Mouse (Mus musculus): Measurements from ENCODE around the gene Esyt3. TPM values are rescaled to one million over a fixed set of nuclear protein-coding genes. Genes with fewer than 3 reads are reported as not detected.

Gene Esyt3
- polyA plus RNA-seq, 1 experiment from 2014 or later = 0.35 TPM

- H3K36me3 ChIP-seq = no peaks in the 10 kb centered on the region
- WGBS = 57% methylated on average over 6 of the region's 6 CpGs
- no peaks in the 10 kb centered on the region for H3K9me3 ChIP-seq (replicated peaks)
- H3K27ac ChIP-seq = no peak overlapping the region
- no peak overlapping the region for H3K4me2 ChIP-seq
- H3K4me3 ChIP-seq (replicated peaks) = no peak overlapping the region
- peaks cover 36% of the 10 kb centered on the region for H3K27me3 ChIP-seq
- no peak for ATAC-seq (replicated peaks; ENCODE audit: low FRiP score)
- no peak overlapping the region for H3K9ac ChIP-seq
- peaks cover 17% of the 10 kb centered on the region for H3K4me1 ChIP-seq
Observed at GRCm38 (mm10) chr9:99353390-99353789, 5.0 kb downstream of the Esyt3 start.

- no peaks in the 10 kb centered on the region for H3K9me3 ChIP-seq (replicated peaks)
- H3K36me3 ChIP-seq = no peaks in the 10 kb centered on the region
- H3K4me2 ChIP-seq = no peak overlapping the region
- WGBS = 65% methylated on average over 4 of the region's 4 CpGs
- H3K4me1 ChIP-seq = peaks cover 13% of the 10 kb centered on the region
- no peak overlapping the region for H3K4me3 ChIP-seq (replicated peaks)
- no peak overlapping the region for H3K9ac ChIP-seq
- peaks cover 32% of the 10 kb centered on the region for H3K27me3 ChIP-seq
- no peak for ATAC-seq (replicated peaks; ENCODE audit: low FRiP score)
- H3K27ac ChIP-seq = no peak overlapping the region
Observed at GRCm38 (mm10) chr9:99352964-99353363, 5.4 kb downstream of the Esyt3 start.

GRCm38 (mm10) chr9:99345351-99345792 lies 13.0 kb downstream of the Esyt3 start:
- Histone ChIP-seq H3K36me3 (no peaks in the 10 kb centered on the region), H3K4me1 (no peaks in the 10 kb centered on the region), H3K27me3 (no peaks in the 10 kb centered on the region), H3K4me2 (no peak overlapping the region), H3K9me3 (replicated peaks) (no peaks in the 10 kb centered on the region), H3K27ac (no peak overlapping the region), H3K4me3 (replicated peaks) (no peak overlapping the region), H3K9ac (no peak overlapping the region)
- ATAC-seq (replicated peaks; ENCODE audit: low FRiP score) = no peak
- WGBS = 47% methylated on average over 4 of the region's 4 CpGs

GRCm38 (mm10) chr9:99341600-99341999 lies 16.8 kb downstream of the Esyt3 start:
- H3K4me3 ChIP-seq (replicated peaks) = no peak overlapping the region
- H3K9ac ChIP-seq = no peak overlapping the region
- WGBS = 76% methylated on average over 3 of the region's 3 CpGs
- no peak for ATAC-seq (replicated peaks; ENCODE audit: low FRiP score)
- H3K4me1 ChIP-seq = no peaks in the 10 kb centered on the region
- no peak overlapping the region for H3K27ac ChIP-seq
- H3K36me3 ChIP-seq = no peaks in the 10 kb centered on the region
- no peaks in the 10 kb centered on the region for H3K9me3 ChIP-seq (replicated peaks)
- no peak overlapping the region for H3K4me2 ChIP-seq
- H3K27me3 ChIP-seq = no peaks in the 10 kb centered on the region

GRCm38 (mm10) chr9:99340126-99340525 lies 18.2 kb downstream of the Esyt3 start:
- WGBS = 65% methylated on average over 12 of the region's 12 CpGs
- Histone ChIP-seq H3K4me2 (no peak overlapping the region), H3K4me1 (no peaks in the 10 kb centered on the region), H3K4me3 (replicated peaks) (no peak overlapping the region), H3K27me3 (no peaks in the 10 kb centered on the region), H3K9ac (no peak overlapping the region), H3K36me3 (no peaks in the 10 kb centered on the region), H3K27ac (no peak overlapping the region), H3K9me3 (replicated peaks) (no peaks in the 10 kb centered on the region)
- ATAC-seq (replicated peaks; ENCODE audit: low FRiP score) = no peak

- Histone ChIP-seq H3K9me3 (replicated peaks) (no peaks in the 10 kb centered on the region), H3K9ac (no peak overlapping the region), H3K27ac (no peak overlapping the region), H3K36me3 (no peaks in the 10 kb centered on the region), H3K4me3 (replicated peaks) (no peak overlapping the region), H3K4me2 (no peak overlapping the region), H3K4me1 (no peaks in the 10 kb centered on the region), H3K27me3 (no peaks in the 10 kb centered on the region)
- WGBS = 84% methylated on average over 1 of the region's 1 CpGs
- no peak for ATAC-seq (replicated peaks; ENCODE audit: low FRiP score)
Observed at GRCm38 (mm10) chr9:99339182-99339581, 19.2 kb downstream of the Esyt3 start.

GRCm38 (mm10) chr9:99338293-99338692 lies 20.1 kb downstream of the Esyt3 start:
- no peak overlapping the region for H3K4me2 ChIP-seq
- no peaks in the 10 kb centered on the region for H3K9me3 ChIP-seq (replicated peaks)
- no peaks in the 10 kb centered on the region for H3K36me3 ChIP-seq
- ATAC-seq (replicated peaks; ENCODE audit: low FRiP score) = 0 out of 2 replicates have a peak, but pooled peaks have one; percentile 20
- no peaks in the 10 kb centered on the region for H3K27me3 ChIP-seq
- no peak overlapping the region for H3K27ac ChIP-seq
- H3K9ac ChIP-seq = no peak overlapping the region
- WGBS = 91% methylated on average over 1 of the region's 1 CpGs
- H3K4me1 ChIP-seq = no peaks in the 10 kb centered on the region
- H3K4me3 ChIP-seq (replicated peaks) = no peak overlapping the region

- Histone ChIP-seq H3K4me1 (no peaks in the 10 kb centered on the region), H3K27me3 (no peaks in the 10 kb centered on the region), H3K9ac (no peak overlapping the region), H3K36me3 (no peaks in the 10 kb centered on the region), H3K9me3 (replicated peaks) (no peaks in the 10 kb centered on the region), H3K4me3 (replicated peaks) (no peak overlapping the region), H3K4me2 (no peak overlapping the region), H3K27ac (no peak overlapping the region)
- 88% methylated on average over 4 of the region's 4 CpGs for WGBS
- no peak for ATAC-seq (replicated peaks; ENCODE audit: low FRiP score)
Observed at GRCm38 (mm10) chr9:99336538-99336937, 21.8 kb downstream of the Esyt3 start.

- WGBS = 67% methylated on average over 4 of the region's 4 CpGs
- no peaks in the 10 kb centered on the region for H3K36me3 ChIP-seq
- no peak overlapping the region for H3K4me3 ChIP-seq (replicated peaks)
- no peak for ATAC-seq (replicated peaks; ENCODE audit: low FRiP score)
- H3K9me3 ChIP-seq (replicated peaks) = no peaks in the 10 kb centered on the region
- peaks cover 5% of the 10 kb centered on the region for H3K4me1 ChIP-seq
- H3K4me2 ChIP-seq = no peak overlapping the region
- no peaks in the 10 kb centered on the region for H3K27me3 ChIP-seq
- H3K9ac ChIP-seq = no peak overlapping the region
- H3K27ac ChIP-seq = no peak overlapping the region
Observed at GRCm38 (mm10) chr9:99326881-99327280, 31.5 kb downstream of the Esyt3 start.

GRCm38 (mm10) chr9:99325961-99326360 lies 32.4 kb downstream of the Esyt3 start:
- no peak overlapping the region for H3K4me3 ChIP-seq (replicated peaks)
- H3K4me2 ChIP-seq = no peak overlapping the region
- H3K9ac ChIP-seq = no peak overlapping the region
- no peak for ATAC-seq (replicated peaks; ENCODE audit: low FRiP score)
- no peak overlapping the region for H3K27ac ChIP-seq
- H3K4me1 ChIP-seq = peaks cover 5% of the 10 kb centered on the region
- H3K27me3 ChIP-seq = no peaks in the 10 kb centered on the region
- no peaks in the 10 kb centered on the region for H3K9me3 ChIP-seq (replicated peaks)
- H3K36me3 ChIP-seq = no peaks in the 10 kb centered on the region
- WGBS = 83% methylated on average over 4 of the region's 4 CpGs

GRCm38 (mm10) chr9:99325208-99325929 lies 33.0 kb downstream of the Esyt3 start:
- no peak overlapping the region for H3K4me3 ChIP-seq (replicated peaks)
- H3K36me3 ChIP-seq = no peaks in the 10 kb centered on the region
- H3K4me1 ChIP-seq = peaks cover 5% of the 10 kb centered on the region
- no peak overlapping the region for H3K9ac ChIP-seq
- no peak overlapping the region for H3K27ac ChIP-seq
- H3K9me3 ChIP-seq (replicated peaks) = no peaks in the 10 kb centered on the region
- no peak overlapping the region for H3K4me2 ChIP-seq
- 79% methylated on average over 7 of the region's 7 CpGs for WGBS
- ATAC-seq (replicated peaks; ENCODE audit: low FRiP score) = no peak
- no peaks in the 10 kb centered on the region for H3K27me3 ChIP-seq

GRCm38 (mm10) chr9:99320006-99320405 lies 38.4 kb downstream of the Esyt3 start:
- no peak overlapping the region for H3K4me3 ChIP-seq (replicated peaks)
- no peak overlapping the region for H3K4me2 ChIP-seq
- 36% methylated on average over 8 of the region's 8 CpGs for WGBS
- H3K4me1 ChIP-seq = peaks cover 10% of the 10 kb centered on the region; the same call in 1 of the 2 replicates
- no peaks in the 10 kb centered on the region for H3K36me3 ChIP-seq
- no peak overlapping the region for H3K27ac ChIP-seq
- H3K9me3 ChIP-seq (replicated peaks) = no peaks in the 10 kb centered on the region
- ATAC-seq (replicated peaks; ENCODE audit: low FRiP score) = peak; percentile 41; the same call in 1 of the 2 replicates
- H3K27me3 ChIP-seq = no peaks in the 10 kb centered on the region
- no peak overlapping the region for H3K9ac ChIP-seq

All from kidney, embryonic 15.5 days (tissue).